ENCODE assay signal across 8 mouse cellular contexts in the genomic region with DNA sequence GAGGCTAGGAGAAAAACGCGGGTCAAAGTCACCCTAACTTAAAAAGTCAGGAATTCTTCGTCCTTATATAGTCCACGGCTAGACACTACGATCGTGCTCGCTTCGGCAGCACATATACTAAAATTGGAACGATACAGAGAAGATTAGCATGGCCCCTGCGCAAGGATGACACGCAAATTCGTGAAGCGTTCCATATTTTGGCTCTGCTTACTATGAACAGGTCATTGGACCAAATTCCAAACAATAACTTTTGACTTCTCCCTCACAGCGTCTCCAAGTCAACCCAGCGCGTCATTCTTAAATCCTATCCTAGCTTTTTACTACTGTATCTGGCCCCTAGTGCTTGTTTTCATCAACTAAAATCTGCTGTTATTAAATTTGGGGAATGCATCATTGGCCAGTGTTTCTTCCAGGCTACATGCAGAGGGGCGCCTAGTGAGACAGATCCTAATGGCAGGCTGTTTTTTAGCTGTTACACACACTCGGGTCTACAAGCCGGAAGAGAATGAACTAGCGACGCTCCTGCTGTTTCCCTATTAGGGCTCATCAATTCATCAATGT.
DNase-seq lines count a peak whose midpoint lies in the region; ATAC-seq and TF ChIP-seq lines count a peak whose summit lies in the region.

No protein-coding gene starts in this region.

- TF ChIP-seq POLR2A in limb, embryonic 14.5 days (IDR thresholded peaks at IDR 0.05; ENCODE audit: borderline replicate concordance, extremely low read depth, insufficient read depth, insufficient read length): no peak

- 0 out of 2 replicates have a peak, but pooled peaks have one; percentile 23 for TF ChIP-seq CTCF in midbrain, postnatal 0 days (IDR thresholded peaks at IDR 0.05)

- H3K9ac ChIP-seq in limb, embryonic 14.5 days (ENCODE audit: low read depth, low read length, severe bottlenecking): peak overlapping the region; percentile 90
- peak overlapping the region; percentile 84 for H3K9ac ChIP-seq in midbrain, postnatal 0 days (replicated peaks; ENCODE audit: low read length, poor library complexity, severe bottlenecking)

- no peaks in the 10 kb centered on the region for H3K27me3 ChIP-seq in limb, embryonic 14.5 days (ENCODE audit: control insufficient read depth, insufficient read depth, low read length)
- no peaks in the 10 kb centered on the region for H3K27me3 ChIP-seq in midbrain, postnatal 0 days (ENCODE audit: insufficient read depth, low read length)

- no peaks in the 10 kb centered on the region for H3K36me3 ChIP-seq in limb, embryonic 14.5 days (ENCODE audit: control insufficient read depth, insufficient read depth, low read length)
- no peaks in the 10 kb centered on the region for H3K36me3 ChIP-seq in midbrain, postnatal 0 days (ENCODE audit: insufficient read depth, low read length)

- H3K4me2 ChIP-seq in limb, embryonic 14.5 days (replicated peaks; ENCODE audit: low read depth, low read length, severe bottlenecking): peak overlapping the region; percentile 71
- peak overlapping the region; percentile 64 for H3K4me2 ChIP-seq in midbrain, postnatal 0 days (ENCODE audit: low read depth, low read length, poor library complexity, severe bottlenecking)

- peak; percentile 84 for DNase-seq in MN1 (ENCODE audit: low spot score)
- DNase-seq in embryo, embryonic 9.5 days (ENCODE audit: extremely low spot score): peak; percentile 86
- peak; percentile 52 for DNase-seq in gonadal fat pad, adult 2 months (ENCODE audit: low read depth)
- peak; percentile 81 to 83 for DNase-seq in kidney, adult 8-10 months
- peak; percentile 83 for DNase-seq in limb, embryonic 14.5 days (ENCODE audit: low spot score)
- DNase-seq in midbrain, postnatal 0 days (ENCODE audit: low spot score): peak; percentile 83
- DNase-seq in urinary bladder, postnatal 10 days (ENCODE audit: low spot score): no peak

- ATAC-seq in CD4-positive, CD25-positive, alpha-beta regulatory T cell, adult 4 months: peak; percentile 30
- ATAC-seq in limb, embryonic 14.5 days (ENCODE audit: low FRiP score, low read depth): peak; percentile 84
- peak; percentile 85 for ATAC-seq in midbrain, postnatal 0 days (ENCODE audit: low FRiP score)

- no peaks in the 10 kb centered on the region for H3K4me1 ChIP-seq in limb, embryonic 14.5 days (ENCODE audit: control insufficient read depth, insufficient read depth, low read length)
- H3K4me1 ChIP-seq in midbrain, postnatal 0 days (ENCODE audit: insufficient read depth, low read length): no peaks in the 10 kb centered on the region

- WGBS in limb, embryonic 14.5 days: under 1% methylated on average over 21 of the region's 21 CpGs
- under 1% methylated on average over 21 of the region's 21 CpGs for WGBS in midbrain, postnatal 0 days

- H3K9me3 ChIP-seq in limb, embryonic 14.5 days (ENCODE audit: control insufficient read depth, low read length): no peaks in the 10 kb centered on the region
- H3K9me3 ChIP-seq in midbrain, postnatal 0 days (ENCODE audit: low read length): no peaks in the 10 kb centered on the region

- H3K27ac ChIP-seq in limb, embryonic 14.5 days (replicated peaks; ENCODE audit: low read depth, low read length): peak overlapping the region; percentile 96
- H3K27ac ChIP-seq in midbrain, postnatal 0 days (ENCODE audit: low read depth, low read length): peak overlapping the region; percentile 95

- H3K4me3 ChIP-seq in limb, embryonic 14.5 days (replicated peaks; ENCODE audit: low read length): peak overlapping the region; percentile 84
- H3K4me3 ChIP-seq in midbrain, postnatal 0 days (ENCODE audit: low read depth, low read length): peak overlapping the region; percentile 95

Comparison
In these comparisons a context has a peak if more than half of its experiments do, and no peak if none do; other contexts are left out.
1. ATAC-seq: peak in every context shown above with its lines; median percentile 85 in midbrain, postnatal 0 days; 84 in limb, embryonic 14.5 days; 30 in CD4-positive, CD25-positive, alpha-beta regulatory T cell, adult 4 months.